Mouse (Mus musculus) intestine, postnatal 0 days (tissue): Measurements from ENCODE around the gene Sirpa. TPM values are rescaled to one million over a fixed set of nuclear protein-coding genes. Genes with fewer than 3 reads are reported as not detected.
A peak's percentile ranks its signal among the peaks of the same experiment; 100 is the strongest.

Source experiments
- ATAC-seq: fragments of 200-750 bp; cut with Nextera tagmentation; 2 replicates; pipeline ENCODE4 v1.8.0; 2017; ENCODE audit warnings: mild to moderate bottlenecking, moderate TSS enrichment, moderate library complexity
- H3K27ac ChIP-seq: fragments of 300-500 bp; sonication (generic); 2 replicates; pipeline ENCODE4 v1.5.1; 2014; ENCODE audit warnings: mild to moderate bottlenecking, low read depth, low read length, moderate library complexity
- H3K27me3 ChIP-seq: fragments of 300-500 bp; sonication (generic); replicated peaks from 2 replicates; pipeline ENCODE4 v1.6.1; 2014; ENCODE audit warnings: low read length, mixed read lengths; ENCODE audit not compliant: control insufficient read depth, insufficient read depth
- H3K36me3 ChIP-seq: fragments of 300-500 bp; sonication (generic); 2 replicates; pipeline ENCODE4 v1.6.1; 2014; ENCODE audit warnings: mild to moderate bottlenecking, moderate library complexity; ENCODE audit not compliant: control insufficient read depth, insufficient read depth
- H3K4me1 ChIP-seq: fragments of 300-500 bp; sonication (generic); replicated peaks from 2 replicates; pipeline ENCODE4 v1.6.1; 2014; ENCODE audit warnings: antibody characterized with exemption, low read length, mixed read lengths; ENCODE audit not compliant: control insufficient read depth, insufficient read depth
- H3K4me2 ChIP-seq: fragments of 300-500 bp; sonication (generic); replicated peaks from 2 replicates; pipeline ENCODE4 v1.6.1; 2014; ENCODE audit warnings: low read depth, mild to moderate bottlenecking, moderate library complexity
- H3K4me3 ChIP-seq: fragments of 300-500 bp; sonication (generic); 2 replicates; pipeline ENCODE4 v1.5.1; 2014; ENCODE audit warnings: low read depth, low read length
- H3K9ac ChIP-seq: fragments of 300-500 bp; sonication (generic); 2 replicates; pipeline ENCODE4 v1.6.1; 2014; ENCODE audit warnings: mild to moderate bottlenecking, low read depth, low read length
- H3K9me3 ChIP-seq: fragments of 300-500 bp; sonication (generic); 2 replicates; pipeline ENCODE4 v1.6.1; 2016; ENCODE audit warnings: mixed run types; ENCODE audit not compliant: control insufficient read depth
- CTCF ChIP-seq: sonication (generic); IDR thresholded peaks from 2 replicates; pipeline ENCODE4 v1.5.1; 2016; ENCODE audit warnings: low read depth, mild to moderate bottlenecking, control low read depth, antibody characterized with exemption, moderate library complexity
- WGBS: fragments of 180-500 bp; shearing (Covaris S2); extraction: QIAGEN DNeasy Blood & Tissue Kit; methylation state at CpG from one replicate; pipeline ENCODE4 v1.1.7; 2014; 5-methylcytosine and 5-hydroxymethylcytosine counted together
- polyA plus RNA-seq: library from polyadenylated mRNA; unstranded; fragments of >200 nt; fragmentation: Nextera tagmentation; extraction: Ambion mirVana; gene quantifications from 2 replicates; pipeline ENCODE4 v1.2.1, GENCODE M21; 2015

Gene Sirpa
- polyA plus RNA-seq, 1 experiment from 2014 or later: 9.5 TPM

- WGBS: 93% methylated on average over 7 of the region's 7 CpGs
- no peak for TF ChIP-seq CTCF
- H3K27me3 ChIP-seq: no peaks in the 10 kb centered on the region
- no peaks in the 10 kb centered on the region for H3K4me1 ChIP-seq
- no peak overlapping the region for H3K27ac ChIP-seq
- no peaks in the 10 kb centered on the region for H3K9me3 ChIP-seq
- no peaks in the 10 kb centered on the region for H3K36me3 ChIP-seq
- no peak overlapping the region for H3K9ac ChIP-seq
- no peak overlapping the region for H3K4me2 ChIP-seq
- ATAC-seq: no peak
- no peak overlapping the region for H3K4me3 ChIP-seq
These were observed 10.2 kb downstream of the Sirpa start for GRCm38 (mm10) chr2:129602856-129603255.

DNA sequence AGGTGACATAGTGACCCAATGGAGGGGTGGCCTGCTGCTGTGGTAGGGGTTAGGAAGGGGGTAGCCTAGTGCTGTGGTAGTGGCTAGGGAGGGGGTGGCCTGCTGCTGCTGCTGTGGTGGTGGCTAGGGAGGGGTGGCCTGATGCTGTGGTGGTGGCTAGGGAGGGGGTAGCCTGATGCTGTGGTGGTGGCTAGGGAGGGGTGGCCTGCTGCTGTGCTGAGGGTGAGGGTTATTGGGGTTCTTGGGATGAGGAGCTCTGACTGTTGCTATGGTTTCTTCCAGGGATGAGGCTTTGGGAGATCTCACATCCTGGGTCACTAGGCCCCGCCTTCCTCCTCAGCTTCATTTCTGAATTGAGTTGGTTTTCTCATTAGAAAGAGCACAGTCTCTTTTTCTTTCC lies 10.9 kb downstream of the Sirpa start:
- Histone ChIP-seq H3K27ac (no peak overlapping the region), H3K36me3 (no peaks in the 10 kb centered on the region), H3K9me3 (no peaks in the 10 kb centered on the region), H3K27me3 (no peaks in the 10 kb centered on the region), H3K4me1 (no peaks in the 10 kb centered on the region), H3K9ac (no peak overlapping the region), H3K4me3 (no peak overlapping the region), H3K4me2 (no peak overlapping the region)
- WGBS: 95% methylated on average over 1 of the region's 1 CpGs
- ATAC-seq: peak; percentile 58; the same call in 1 of the 2 replicates
- no peak for TF ChIP-seq CTCF

GRCm38 (mm10) chr2:129604032-129604431 lies 11.4 kb downstream of the Sirpa start:
- no peak overlapping the region for H3K4me3 ChIP-seq
- ATAC-seq: peak; percentile 34
- 27% methylated on average over 6 of the region's 6 CpGs for WGBS
- H3K9me3 ChIP-seq: no peaks in the 10 kb centered on the region
- no peak overlapping the region for H3K4me2 ChIP-seq
- H3K27me3 ChIP-seq: no peaks in the 10 kb centered on the region
- no peaks in the 10 kb centered on the region for H3K36me3 ChIP-seq
- TF ChIP-seq CTCF: no peak
- no peak overlapping the region for H3K27ac ChIP-seq
- H3K9ac ChIP-seq: no peak overlapping the region
- no peaks in the 10 kb centered on the region for H3K4me1 ChIP-seq

- no peaks in the 10 kb centered on the region; the same call in 1 of the 2 replicates for H3K36me3 ChIP-seq
- H3K9me3 ChIP-seq: no peaks in the 10 kb centered on the region
- no peak overlapping the region for H3K4me2 ChIP-seq
- H3K9ac ChIP-seq: no peak overlapping the region
- H3K27me3 ChIP-seq: no peaks in the 10 kb centered on the region
- ATAC-seq: no peak
- TF ChIP-seq CTCF: no peak
- 71% methylated on average over 3 of the region's 3 CpGs for WGBS
- no peak overlapping the region for H3K4me3 ChIP-seq
- H3K4me1 ChIP-seq: no peaks in the 10 kb centered on the region
- H3K27ac ChIP-seq: no peak overlapping the region
These were observed 13.2 kb downstream of the Sirpa start for GRCm38 (mm10) chr2:129605816-129606215.

GRCm38 (mm10) chr2:129606269-129606668 lies 13.6 kb downstream of the Sirpa start:
- no peaks in the 10 kb centered on the region for H3K4me1 ChIP-seq
- no peak for TF ChIP-seq CTCF
- ATAC-seq: no peak

DNA sequence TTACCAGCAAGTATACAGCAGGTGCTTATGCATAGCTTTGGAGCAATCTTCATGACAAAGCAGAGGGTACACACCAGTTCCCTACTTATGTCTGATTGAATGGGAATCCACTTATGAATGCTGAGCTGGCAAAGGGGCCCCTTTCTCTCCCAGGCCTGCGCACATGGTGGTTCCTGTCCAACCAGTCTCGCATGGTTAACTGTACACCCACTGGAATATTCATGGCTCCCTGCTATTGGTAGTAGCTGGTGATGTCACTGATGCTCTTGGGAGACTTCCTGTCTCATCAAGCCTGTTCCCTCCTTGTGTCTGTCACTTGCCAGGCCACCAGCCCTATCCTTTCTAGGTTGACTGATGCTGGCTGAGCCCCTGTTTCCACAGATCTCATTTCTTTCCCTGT lies 14.3 kb downstream of the Sirpa start:
- no peaks in the 10 kb centered on the region for H3K9me3 ChIP-seq
- no peak overlapping the region for H3K9ac ChIP-seq
- no peaks in the 10 kb centered on the region for H3K27me3 ChIP-seq
- WGBS: 73% methylated on average over 2 of the region's 2 CpGs
- ATAC-seq: no peak
- H3K27ac ChIP-seq: no peak overlapping the region
- no peak overlapping the region for H3K4me3 ChIP-seq
- no peak for TF ChIP-seq CTCF
- H3K4me1 ChIP-seq: no peaks in the 10 kb centered on the region
- no peaks in the 10 kb centered on the region; the same call in 1 of the 2 replicates for H3K36me3 ChIP-seq
- no peak overlapping the region for H3K4me2 ChIP-seq

More at GRCm38 (mm10) chr2:129606269-129606668, 13.6 kb downstream of the Sirpa start:
- no peak overlapping the region for H3K27ac ChIP-seq
- no peaks in the 10 kb centered on the region for H3K27me3 ChIP-seq
- 35% methylated on average over 8 of the region's 8 CpGs for WGBS
- H3K9me3 ChIP-seq: no peaks in the 10 kb centered on the region
- no peak overlapping the region for H3K4me2 ChIP-seq
- no peak overlapping the region for H3K9ac ChIP-seq
- H3K4me3 ChIP-seq: no peak overlapping the region
- no peaks in the 10 kb centered on the region; the same call in 1 of the 2 replicates for H3K36me3 ChIP-seq

- H3K27ac ChIP-seq: no peak overlapping the region
- ATAC-seq: no peak
- no peaks in the 10 kb centered on the region for H3K4me1 ChIP-seq
- no peak overlapping the region for H3K4me3 ChIP-seq
- H3K36me3 ChIP-seq: no peaks in the 10 kb centered on the region; the same call in 1 of the 2 replicates
- no peaks in the 10 kb centered on the region for H3K9me3 ChIP-seq
- 89% methylated on average over 6 of the region's 6 CpGs for whole genome bisulfite sequencing
- no peak overlapping the region for H3K9ac ChIP-seq
- no peak for TF ChIP-seq CTCF
- H3K27me3 ChIP-seq: no peaks in the 10 kb centered on the region
- no peak overlapping the region for H3K4me2 ChIP-seq
These were observed 21.3 kb downstream of the Sirpa start for GRCm38 (mm10) chr2:129613971-129614370.
